Comparison of ENCODE assay signal across 22 mouse cellular contexts in the genomic region with DNA sequence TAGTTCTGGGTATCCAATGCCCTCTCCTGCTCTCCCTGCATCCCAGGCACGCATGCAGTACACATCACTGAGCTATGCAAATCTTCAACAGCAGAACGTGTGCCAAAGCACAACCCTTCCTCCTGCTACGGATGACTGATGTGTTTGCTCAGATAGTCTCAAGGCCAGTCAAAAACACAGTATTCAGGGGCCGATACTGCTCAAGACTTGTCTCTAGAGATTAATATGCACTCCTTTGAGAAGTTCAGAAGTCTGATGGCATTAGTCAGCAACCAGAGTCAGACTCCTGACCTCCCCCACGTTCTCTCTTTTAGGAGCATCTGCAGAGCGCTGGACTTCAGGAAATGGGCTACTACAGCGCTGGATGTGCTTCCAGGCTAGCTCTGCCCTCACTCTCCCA. TPM values are rescaled to one million over a fixed set of nuclear protein-coding genes. Genes with fewer than 3 reads are reported as not detected.
DNase-seq lines count a peak whose midpoint lies in the region; ATAC-seq and TF ChIP-seq lines count a peak whose summit lies in the region.
"Had no signal": no experiment of that assay in that cellular context is flagged by ENCODE, and none has a peak within 500 bp of the region (broad histone marks: within the 10 kb centered on the region; RNA-seq: fewer than 3 reads in every experiment).

No protein-coding gene starts in this region.

- DNase-seq in adrenal gland, adult 2 months: peak; percentile 78
- no peak for DNase-seq in adrenal gland, adult 18-20 months (ENCODE audit: low spot score in 2 of 2)
- DNase-seq in left cerebral cortex, adult 2 months (ENCODE audit: extremely low spot score in 1 of 2, low spot score in 2 of 2): no peak
- DNase-seq in left cerebral cortex, adult 11 months (ENCODE audit: low spot score): no peak
- peak; percentile 83 for DNase-seq in NIH3T3 (ENCODE audit: low read depth)
- peak; percentile 18 for DNase-seq in fibroblast of lung, adult 2 months (ENCODE audit: low read depth)
- no peak for DNase-seq in spleen, adult 18-20 months
- DNase-seq: cerebellum, postnatal 14 days; kidney, adult 11 months; kidney, postnatal 10 days; thymus, postnatal 25 days had no signal

- H3K4me3 ChIP-seq in left cerebral cortex, adult 2 months: no peak overlapping the region
- H3K4me3 ChIP-seq: embryonic facial prominence, embryonic 13.5 days; heart, embryonic 15.5 days; hindbrain, embryonic 10.5 days; liver, embryonic 15.5 days; midbrain, embryonic 12.5 days; neural tube, embryonic 13.5 days had no signal

- peak overlapping the region; percentile 29 for H3K27ac ChIP-seq in left cerebral cortex, adult 2 months
- H3K27ac ChIP-seq: embryonic facial prominence, embryonic 13.5 days; heart, embryonic 15.5 days; hindbrain, embryonic 10.5 days; hindbrain, postnatal 0 days; liver, embryonic 15.5 days; midbrain, embryonic 12.5 days; neural tube, embryonic 13.5 days had no signal

- TF ChIP-seq CTCF in left cerebral cortex, adult 2 months (IDR thresholded peaks at IDR 0.05): no peak

- no peak for ATAC-seq in CD4-positive, CD25-positive, alpha-beta regulatory T cell, adult 4 months
- ATAC-seq: forebrain, embryonic 16.5 days; hindbrain, postnatal 0 days; lung, postnatal 0 days had no signal

- intact Hi-C loops in left cerebral cortex, adult 2 months (cut with DNase I): loop anchor here (2.0 to 5.0 kb wide), 2 partner anchors 63 to 81 kb away; partner anchors contain the start of gene Sec24b

RNA-seq across cellular contexts. Expression of gene Mcub, which starts 28.0 kb away (rescaled TPM):
- 10 to 100 TPM in 1 of 2 experiments, 1 to 10 TPM in 1; 7.9 to 15.3 TPM for total RNA-seq in adrenal gland, adult 2 months (2021)
- polyA plus RNA-seq in adrenal gland, adult 2 months (2012; rRNA removed): 6.9 and 7.7 TPM in 2 replicates
- total RNA-seq in adrenal gland, adult 18-20 months (2021): 10 to 100 TPM in 1 of 2 experiments, 1 to 10 TPM in 1; 7.7 to 13.1 TPM
- 1 to 10 TPM; 1.2 to 1.4 TPM for total RNA-seq in left cerebral cortex, adult 2 months (2021)
- polyA plus RNA-seq in CD4-positive, CD25-positive, alpha-beta regulatory T cell, adult 4 months (2017; shearing (Covaris generic)): 10 to 100 TPM; 23.8 to 24.6 TPM
- total RNA-seq: MEL had no signal

Comparison
In these comparisons a context has a peak if more than half of its experiments do, and no peak if none do; other contexts are left out.
1. DNase-seq: peak in adrenal gland, adult 2 months (single experiment), NIH3T3 (single experiment) and fibroblast of lung, adult 2 months (single experiment); none in adrenal gland, adult 18-20 months (0 of 2), left cerebral cortex, adult 2 months (0 of 2), left cerebral cortex, adult 11 months (single experiment) and spleen, adult 18-20 months (0 of 2).